Mouse (Mus musculus) embryo, embryonic 10.5 days (tissue): ENCODE measurements at regions not wholly inside any gene's neighbourhood (a gene's known extent, or its start where the extent isn't known, plus 50 kb on each side); places are given as distances from the start of the nearest gene placed in this dataset.

Experiments used
- DNase-seq: peaks from one replicate; pipeline ENCODE4 v3.0.0-alpha.2; 2015; ENCODE audit warnings: low spot score

- DNase-seq: peak; percentile 61
Observed at GRCm38 (mm10) chr5:91198620-91199019, 59.2 kb downstream of the Areg start.

- DNase-seq: no peak
Observed at GRCm38 (mm10) chr5:91200448-91200847, 61.0 kb downstream of the Areg start.

GRCm38 (mm10) chr5:91204225-91205005 is 65.0 kb downstream of the Areg start:
- no peak for DNase-seq

- DNase-seq: no peak
Observed at GRCm38 (mm10) chr5:91205350-91205880, 66.0 kb downstream of the Areg start.

GRCm38 (mm10) chr5:91206569-91207490 is 67.4 kb downstream of the Areg start:
- DNase-seq: no peak

- DNase-seq: no peak
Observed at GRCm38 (mm10) chr5:91220174-91220573, 80.8 kb downstream of the Areg start.

- DNase-seq: no peak
Observed at GRCm38 (mm10) chr5:91241656-91242055, 102.3 kb downstream of the Areg start.

GRCm38 (mm10) chr5:91247444-91247843 is 108.0 kb downstream of the Areg start:
- no peak for DNase-seq

- no peak for DNase-seq
Observed at GRCm38 (mm10) chr5:91261895-91262294, 122.5 kb downstream of the Areg start.

GRCm38 (mm10) chr5:91262526-91262925 is 123.1 kb downstream of the Areg start:
- no peak for DNase-seq

GRCm38 (mm10) chr5:91270747-91271146 is 131.3 kb downstream of the Areg start:
- DNase-seq: peak; percentile 21

- no peak for DNase-seq
Observed at GRCm38 (mm10) chr5:91271416-91271815, 131.4 kb downstream of the Btc start.

- DNase-seq: no peak
Observed at GRCm38 (mm10) chr5:91274411-91274810, 128.4 kb downstream of the Btc start.

- DNase-seq: no peak
Observed at GRCm38 (mm10) chr5:91278466-91278865, 124.3 kb downstream of the Btc start.

GRCm38 (mm10) chr5:91279464-91279863 is 123.3 kb downstream of the Btc start:
- no peak for DNase-seq

GRCm38 (mm10) chr5:91282969-91283368 is 119.8 kb downstream of the Btc start:
- no peak for DNase-seq

- peak; percentile 11 for DNase-seq
Observed at GRCm38 (mm10) chr5:91293073-91293472, 109.7 kb downstream of the Btc start.

- DNase-seq: no peak
Observed at GRCm38 (mm10) chr5:91294957-91295356, 107.8 kb downstream of the Btc start.

- no peak for DNase-seq
Observed at GRCm38 (mm10) chr5:91297068-91297467, 105.7 kb downstream of the Btc start.

GRCm38 (mm10) chr5:91302114-91302513 is 100.7 kb downstream of the Btc start:
- DNase-seq: no peak

GRCm38 (mm10) chr5:91302943-91303342 is 99.9 kb downstream of the Btc start:
- DNase-seq: no peak

- no peak for DNase-seq
Observed at GRCm38 (mm10) chr5:91303702-91304101, 99.1 kb downstream of the Btc start.

- peak; percentile 2 for DNase-seq
Observed at GRCm38 (mm10) chr5:91307031-91307430, 95.8 kb downstream of the Btc start.
